Mouse (Mus musculus) brain, embryonic 18.5 days (tissue): Measurements from ENCODE around the gene Nfic.

ENCODE experiments used
- DNase-seq: peaks from one replicate; pipeline ENCODE4 v3.0.0-alpha.2; 2012; ENCODE audit warnings: low read depth, low spot score

The Nfic gene

DNA sequence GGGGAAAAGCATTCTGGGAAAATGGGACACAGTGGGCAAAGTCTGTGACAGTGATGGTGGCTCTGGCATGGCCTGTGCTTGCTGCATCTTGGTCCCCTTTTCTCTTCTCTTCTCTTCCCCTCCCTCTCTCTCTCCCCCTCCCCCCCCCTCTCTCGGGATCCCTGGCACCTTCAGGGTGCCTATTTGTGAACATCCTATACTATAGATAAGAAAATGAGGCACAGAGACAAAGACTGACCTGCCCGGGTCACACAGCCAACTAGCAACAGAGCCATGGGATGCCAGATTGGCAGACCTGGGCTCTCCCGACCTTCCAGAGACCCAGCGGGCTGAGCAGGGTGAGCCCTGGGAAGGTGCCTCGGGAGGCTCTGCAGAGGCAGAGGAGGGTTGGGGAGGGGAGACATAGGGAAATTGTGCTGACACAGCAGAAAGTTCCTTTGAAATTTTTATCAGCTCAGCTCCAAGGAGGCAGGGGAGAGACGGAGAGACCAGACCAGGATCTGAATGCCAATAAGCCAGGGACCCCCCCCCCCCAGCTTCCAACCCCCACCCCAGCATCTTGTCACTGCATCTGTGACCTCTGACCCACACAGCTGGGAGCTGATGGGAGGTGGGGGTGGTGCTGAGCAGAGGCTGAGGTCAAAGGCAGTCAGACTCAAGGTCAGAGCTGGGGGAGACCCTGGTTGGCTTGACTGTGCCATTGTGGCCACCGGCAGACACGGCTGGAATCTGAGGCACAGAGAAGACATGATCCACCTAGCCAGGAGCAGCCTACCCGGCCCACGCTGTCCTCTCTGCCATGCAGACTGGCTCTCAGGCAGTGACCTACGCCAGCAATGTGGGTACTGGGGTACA lies 37.0 kb downstream of the Nfic start:
- DNase-seq = no peak

DNA sequence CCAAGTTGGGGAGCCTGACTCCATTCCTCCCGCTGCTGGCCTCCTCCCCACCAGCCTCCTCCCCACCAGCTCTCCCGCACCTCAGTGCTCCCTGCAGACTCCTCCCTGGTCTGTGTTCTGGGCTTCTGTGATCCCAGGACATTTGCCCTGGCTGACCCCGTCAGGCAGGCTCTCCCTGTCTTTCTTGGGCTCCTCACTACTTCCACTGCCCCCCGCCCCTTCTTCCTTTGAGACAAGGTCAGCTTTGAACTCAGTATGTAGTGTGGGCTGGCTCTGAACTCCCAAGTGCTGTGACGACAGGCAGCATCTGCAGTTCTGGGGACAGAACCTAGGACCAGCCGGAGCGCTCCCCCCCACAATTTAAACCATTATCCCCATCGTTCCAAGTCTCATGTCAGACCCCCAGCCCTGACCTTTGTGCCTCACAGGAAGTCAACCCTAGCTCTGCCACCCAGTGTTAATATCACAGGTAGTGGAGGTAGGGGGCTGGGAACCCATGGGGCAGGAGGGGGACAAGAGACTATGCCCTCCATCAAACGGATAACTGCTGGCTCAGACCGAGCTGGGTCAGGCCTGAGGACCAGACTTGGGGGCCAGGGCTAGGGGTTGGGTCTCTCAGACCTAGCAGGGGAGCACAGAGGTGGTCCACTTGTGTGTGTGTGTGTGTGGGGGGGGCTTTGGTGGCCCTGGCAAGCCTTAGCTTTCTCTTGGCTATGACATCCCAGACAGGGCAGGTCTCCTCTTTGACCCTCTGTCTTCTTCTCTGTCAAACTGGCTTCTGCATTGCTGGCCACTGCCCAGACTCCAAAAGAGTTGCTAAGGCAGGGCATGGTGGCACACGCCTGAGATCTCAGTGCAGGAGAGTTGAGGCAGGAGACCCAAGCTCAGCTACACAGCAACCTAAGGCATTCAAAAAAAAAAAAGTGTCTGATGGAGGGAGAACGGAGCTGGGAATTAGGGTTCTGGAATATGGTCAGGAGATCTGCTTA lies 37.9 kb downstream of the Nfic start:
- DNase-seq = no peak

- DNase-seq = no peak
Measured at GRCm38 (mm10) chr10:81416581-81417226, 38.7 kb downstream of the Nfic start.

DNA sequence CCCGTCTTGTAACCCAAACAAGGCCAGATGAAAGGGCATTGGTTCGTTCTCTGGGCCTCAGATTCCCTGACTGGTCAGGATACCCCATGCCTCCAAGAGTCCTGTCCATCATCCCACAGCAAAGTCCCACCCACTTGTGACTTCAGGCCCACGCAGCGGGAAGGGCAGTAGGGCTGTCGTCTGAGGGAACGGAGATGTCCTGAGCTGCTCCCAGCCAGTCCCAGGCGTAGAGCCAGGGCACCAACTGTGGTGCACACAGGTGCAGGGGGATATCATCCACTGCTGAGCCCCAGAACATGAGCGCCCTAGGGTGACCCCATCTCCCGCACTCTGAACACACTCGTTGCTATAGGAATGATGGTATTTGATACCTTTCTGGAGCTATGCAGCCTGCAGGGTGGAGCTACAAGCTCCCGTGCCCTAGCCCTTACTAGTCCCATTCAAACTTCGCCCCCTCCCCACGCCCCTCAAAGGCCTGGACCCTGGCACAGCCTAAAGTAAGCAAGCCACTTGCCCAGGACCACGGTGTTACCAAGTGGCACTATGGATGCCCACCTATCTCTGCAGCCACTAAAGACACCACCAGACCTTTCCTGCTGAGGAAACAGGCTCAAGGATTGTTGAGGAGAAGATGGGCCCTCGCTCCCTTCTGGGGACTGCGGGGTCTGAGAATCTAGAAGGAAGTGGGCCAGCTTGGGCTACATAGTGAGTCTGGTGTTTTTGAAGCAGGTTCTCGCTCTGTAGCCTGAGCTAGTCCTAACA lies 39.7 kb downstream of the Nfic start:
- DNase-seq = no peak

- no peak for DNase-seq
Measured at GRCm38 (mm10) chr10:81415146-81415545, 40.3 kb downstream of the Nfic start.

- DNase-seq = no peak
Measured at GRCm38 (mm10) chr10:81414682-81415081, 40.8 kb downstream of the Nfic start.

DNA sequence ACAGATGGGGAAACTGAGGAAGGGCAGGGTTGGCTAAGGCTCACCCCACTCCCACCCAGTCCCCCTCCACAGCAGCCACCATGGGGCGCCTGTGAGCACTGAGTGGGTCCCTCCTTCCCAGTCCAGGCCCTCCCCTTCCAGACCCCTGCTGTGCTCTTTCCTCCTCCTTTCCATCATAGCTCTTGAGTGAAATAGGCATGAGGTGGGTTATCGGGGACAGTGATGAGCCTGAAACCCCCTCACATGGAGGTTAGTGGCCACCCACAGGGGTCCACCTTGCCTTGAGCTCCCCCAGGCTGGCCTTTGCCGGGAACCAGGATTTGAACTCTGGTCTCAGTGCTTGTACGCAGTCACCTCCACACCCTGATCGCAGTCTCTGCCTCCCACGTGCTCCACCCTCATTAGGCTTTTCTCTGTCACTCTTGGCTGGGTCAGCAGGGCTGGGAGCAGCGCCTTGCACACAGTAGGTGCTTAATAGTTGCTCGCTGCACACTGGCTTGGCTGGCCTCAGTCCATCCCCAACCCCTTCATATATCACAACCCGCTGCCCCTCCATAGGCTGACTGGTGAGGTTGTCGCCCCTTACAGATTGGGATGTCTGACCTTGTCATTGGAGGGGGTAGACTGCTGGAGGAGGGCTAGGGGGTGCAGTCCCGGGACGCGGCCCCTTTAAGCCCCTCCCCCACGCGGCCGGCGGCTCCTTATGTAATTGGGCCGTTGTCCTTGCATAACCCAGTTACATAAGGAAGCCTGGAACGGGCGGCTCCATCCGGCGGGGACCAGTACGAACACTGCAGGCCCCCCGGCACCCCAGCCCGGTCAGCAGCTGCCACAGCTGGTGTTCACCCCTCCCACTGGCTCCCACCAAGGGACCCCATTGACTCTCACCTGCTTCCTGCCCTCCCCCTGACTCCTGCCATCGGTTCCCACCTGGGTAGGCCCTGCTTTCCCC lies 41.8 kb downstream of the Nfic start:
- no peak for DNase-seq

GRCm38 (mm10) chr10:81412586-81413309 lies 42.7 kb downstream of the Nfic start:
- no peak for DNase-seq

DNA sequence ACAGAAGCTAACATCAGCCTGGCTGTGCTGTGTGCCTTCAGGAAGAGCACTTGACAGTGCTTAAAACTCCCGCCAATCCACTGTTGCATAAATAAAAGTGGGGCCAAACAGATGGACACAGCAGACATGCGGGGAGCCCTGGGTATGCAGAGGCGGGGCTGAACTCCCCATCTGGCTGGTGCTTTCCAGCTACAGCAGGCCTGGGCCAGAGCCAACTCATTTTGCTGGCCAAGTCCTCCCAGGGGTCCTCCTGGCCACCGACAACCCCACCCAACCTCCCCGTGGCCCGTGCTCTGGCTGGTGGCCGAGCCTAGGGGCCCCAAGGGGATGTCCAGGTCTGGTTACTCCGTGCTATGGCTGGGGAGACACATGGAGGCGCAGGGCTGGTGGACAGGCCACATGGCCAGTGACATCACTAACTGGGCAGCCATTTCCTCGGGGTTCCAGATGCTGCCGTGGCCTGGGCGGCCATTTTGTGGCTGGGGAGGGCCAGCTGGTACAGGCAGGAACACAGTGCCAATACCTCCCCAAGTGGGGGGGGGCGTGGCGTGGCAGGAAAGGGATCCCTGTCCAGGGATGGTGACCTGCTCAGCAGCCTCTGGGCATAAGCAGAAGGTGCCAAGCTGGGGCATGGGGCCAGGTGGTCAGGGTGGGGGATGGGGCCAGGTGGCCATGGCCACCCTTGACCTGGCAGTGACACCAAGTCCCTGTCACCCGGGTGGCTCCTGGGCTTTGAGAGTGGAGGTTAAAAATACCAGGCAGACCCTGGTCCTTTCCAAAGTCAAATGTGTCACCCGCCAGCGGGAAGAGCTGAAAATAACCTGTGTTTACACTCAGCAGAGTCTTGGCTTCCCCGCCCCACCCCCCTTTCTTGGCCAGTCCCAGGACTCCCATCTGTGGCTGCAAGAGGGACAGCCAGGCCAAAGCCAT lies 43.7 kb downstream of the Nfic start:
- DNase-seq = no peak

DNA sequence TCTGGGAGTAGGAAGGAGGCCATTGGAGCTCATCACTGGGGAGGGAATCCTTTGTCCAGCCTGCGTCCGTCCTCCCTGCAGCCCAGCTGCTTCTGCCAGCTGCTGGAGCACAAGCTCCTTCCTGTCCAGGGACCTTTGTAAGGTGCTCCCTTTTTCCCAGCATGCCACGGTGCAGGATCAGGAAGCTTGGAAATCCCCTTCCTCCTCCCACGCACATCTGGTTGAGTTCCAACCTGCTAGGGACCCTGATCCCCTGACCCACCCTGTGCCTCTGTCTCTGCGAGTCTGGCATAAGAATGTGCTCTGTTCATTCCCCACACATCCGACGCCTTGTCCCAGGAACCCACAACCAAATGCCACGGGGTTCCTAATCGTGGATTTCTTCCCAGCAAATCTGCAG lies 44.5 kb downstream of the Nfic start:
- DNase-seq = no peak

DNA sequence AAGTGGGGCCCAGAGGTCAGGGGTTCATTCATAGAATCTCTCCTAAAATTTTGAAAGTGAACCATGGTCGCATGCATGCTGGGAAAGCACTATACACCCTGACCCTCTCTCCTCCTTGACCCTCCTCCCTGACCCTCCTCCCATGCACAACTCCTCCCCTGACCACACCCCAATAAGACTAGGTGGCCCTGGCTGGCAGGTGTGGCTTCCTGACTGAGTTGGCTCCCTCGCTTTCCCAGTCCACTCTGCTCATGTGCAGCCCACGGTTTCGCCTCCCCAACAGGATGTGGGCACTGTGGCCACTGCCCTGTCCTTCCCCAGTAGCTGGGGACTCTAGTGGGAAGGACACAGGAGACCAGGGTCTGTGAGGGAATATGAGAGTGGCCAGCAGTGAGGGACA lies 45.1 kb downstream of the Nfic start:
- no peak for DNase-seq

- no peak for DNase-seq
Measured at GRCm38 (mm10) chr10:81409330-81409729, 46.1 kb downstream of the Nfic start.

- DNase-seq = no peak
Measured at GRCm38 (mm10) chr10:81408871-81409291, 46.6 kb downstream of the Nfic start.

- no peak for DNase-seq
Measured at GRCm38 (mm10) chr10:81408424-81408729, 47.1 kb downstream of the Nfic start.

- no peak for DNase-seq
Measured at GRCm38 (mm10) chr10:81407539-81408423, 47.7 kb downstream of the Nfic start.

DNA sequence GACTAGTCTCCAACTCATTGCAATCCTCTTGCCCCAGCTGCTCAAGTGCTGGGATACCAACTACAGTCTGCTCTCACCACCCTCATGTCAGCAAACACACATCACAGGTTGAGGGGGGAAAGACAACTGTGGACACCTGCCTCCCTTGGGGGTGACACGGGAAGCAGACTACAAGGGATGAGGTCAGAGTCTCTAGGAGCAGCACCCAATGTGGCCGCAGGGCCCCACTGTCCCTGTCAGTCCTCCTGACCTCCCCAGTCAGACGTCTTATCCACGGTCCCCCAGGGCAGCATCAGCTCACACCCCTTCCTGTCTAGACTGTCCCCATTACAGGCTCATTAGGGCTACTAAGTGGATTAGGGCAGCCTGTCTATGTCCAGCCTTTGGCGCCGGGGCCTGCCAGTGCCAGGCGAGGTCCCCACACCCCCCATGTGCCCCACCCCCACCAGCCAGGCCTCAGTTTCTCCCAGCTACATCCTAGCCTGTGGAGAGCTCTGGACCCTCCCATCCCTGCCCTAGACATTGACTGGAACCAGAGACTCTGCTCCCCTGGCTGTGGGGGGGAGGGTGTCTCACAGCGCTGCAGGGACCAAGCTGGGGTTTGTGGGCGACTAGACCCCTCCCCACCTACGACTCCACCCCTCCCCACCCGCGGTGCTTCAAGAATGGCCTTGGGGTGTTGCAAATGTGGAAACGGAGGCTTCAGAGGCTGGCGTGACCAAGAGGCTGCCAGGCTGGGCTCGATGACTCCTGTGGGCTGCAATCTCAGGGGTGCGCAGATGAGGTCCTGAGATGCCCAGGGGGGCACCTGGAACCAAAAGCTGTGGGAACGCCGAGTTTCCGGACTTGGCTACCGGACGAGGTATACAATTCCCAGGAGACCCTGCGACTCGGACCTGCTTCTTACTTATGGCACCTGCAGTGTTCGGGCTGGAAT lies 48.7 kb downstream of the Nfic start:
- no peak for DNase-seq
